Mouse (Mus musculus) cerebellum, adult 2 months (tissue): ENCODE measurements around the gene Stbd1. TPM values are rescaled to one million over a fixed set of nuclear protein-coding genes. Genes with fewer than 3 reads are reported as not detected.
A peak's percentile ranks its signal among the peaks of the same experiment; 100 is the strongest.

Experiments used
- DNase-seq, 2 experiments: peaks; one replicate each; pipeline ENCODE4 v3.0.0; 2021
- H3K27ac ChIP-seq: fragments of 200-500 bp; 2 replicates; pipeline ENCODE4 v1.5.1; 2012; ENCODE audit warnings: low read length, control low read depth, inconsistent platforms; ENCODE audit not compliant: insufficient read depth
- H3K27me3 ChIP-seq: fragments of 200-500 bp; 2 replicates; pipeline ENCODE4 v1.6.1; 2012; ENCODE audit warnings: inconsistent platforms, mild to moderate bottlenecking, low read length, moderate library complexity; ENCODE audit not compliant: control insufficient read depth, insufficient read depth
- H3K4me1 ChIP-seq: fragments of 200-500 bp; 2 replicates; pipeline ENCODE4 v1.6.1; 2011; ENCODE audit warnings: low read length; ENCODE audit not compliant: control insufficient read depth, insufficient read depth
- H3K4me3 ChIP-seq: fragments of 200-500 bp; replicated peaks from 2 replicates; pipeline ENCODE3; 2011; ENCODE audit warnings: mild to moderate bottlenecking, low read depth, low read length, control low read depth; ENCODE audit not compliant: insufficient read depth
- CTCF ChIP-seq: fragments of 200-500 bp; IDR thresholded peaks from 2 replicates; pipeline ENCODE4 v1.5.1; 2011; ENCODE audit warnings: low read depth, mild to moderate bottlenecking, control low read depth, low read length, moderate library complexity, borderline replicate concordance; ENCODE audit not compliant: insufficient read depth
- POLR2A ChIP-seq: fragments of 200-500 bp; IDR thresholded peaks from 2 replicates; pipeline ENCODE4 v1.6.1; 2011; ENCODE audit warnings: low read length, control low read depth, borderline replicate concordance; ENCODE audit not compliant: insufficient read depth
- WGBS: fragments of 180-500 bp; shearing (Covaris S2); methylation state at CpG from one replicate; pipeline ENCODE4 v1.1.7; 2018; 5-methylcytosine and 5-hydroxymethylcytosine counted together
- polyA plus RNA-seq: library from polyadenylated mRNA; depleted of rRNA; stranded (reverse); fragments of >200 nt; gene quantifications from 2 replicates; pipeline ENCODE4 v1.2.3, GENCODE M21; 2012

Gene Stbd1
- polyA plus RNA-seq, 1 experiment, result 0.95 TPM

GRCm38 (mm10) chr5:92562002-92562401 is 40.8 kb upstream of the Stbd1 start:
- DNase-seq, result no peak
- 70% methylated on average over 13 of the region's 13 CpGs for WGBS
- Histone ChIP-seq H3K27me3 (no peaks in the 10 kb centered on the region), H3K4me3 (no peak overlapping the region), H3K27ac (no peak overlapping the region), H3K4me1 (no peaks in the 10 kb centered on the region)
- TF ChIP-seq CTCF (no peak), POLR2A (no peak)

DNA sequence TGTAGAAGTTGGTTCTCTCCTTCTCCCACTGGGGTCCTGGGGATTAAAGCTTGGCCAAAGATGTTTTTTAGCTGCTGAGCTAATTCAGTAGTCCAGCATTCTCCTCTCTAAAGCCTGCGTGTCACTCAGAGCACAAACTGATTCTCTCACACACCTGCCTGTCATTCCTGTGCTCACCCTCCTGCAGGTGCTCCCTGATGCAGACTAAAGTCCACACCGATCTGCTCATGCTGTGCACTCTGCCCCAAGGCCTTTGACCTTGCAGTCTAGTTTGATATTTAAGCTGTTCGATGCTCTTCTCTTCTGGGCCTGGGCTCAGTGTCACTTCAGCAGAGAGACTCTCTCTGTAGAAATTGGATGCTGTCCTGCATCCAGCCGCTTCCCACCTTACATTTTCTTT is 31.6 kb upstream of the Stbd1 start:
- no peak overlapping the region for H3K4me3 ChIP-seq
- 88% methylated on average over 4 of the region's 4 CpGs for WGBS
- TF ChIP-seq POLR2A, result no peak
- no peak for TF ChIP-seq CTCF
- no peak for DNase-seq
- H3K4me1 ChIP-seq, result no peaks in the 10 kb centered on the region
- no peaks in the 10 kb centered on the region for H3K27me3 ChIP-seq
- no peak overlapping the region for H3K27ac ChIP-seq

GRCm38 (mm10) chr5:92579559-92579958 is 23.3 kb upstream of the Stbd1 start:
- no peak for DNase-seq
- no peak overlapping the region for H3K27ac ChIP-seq
- WGBS, result 90% methylated on average over 14 of the region's 14 CpGs

DNA sequence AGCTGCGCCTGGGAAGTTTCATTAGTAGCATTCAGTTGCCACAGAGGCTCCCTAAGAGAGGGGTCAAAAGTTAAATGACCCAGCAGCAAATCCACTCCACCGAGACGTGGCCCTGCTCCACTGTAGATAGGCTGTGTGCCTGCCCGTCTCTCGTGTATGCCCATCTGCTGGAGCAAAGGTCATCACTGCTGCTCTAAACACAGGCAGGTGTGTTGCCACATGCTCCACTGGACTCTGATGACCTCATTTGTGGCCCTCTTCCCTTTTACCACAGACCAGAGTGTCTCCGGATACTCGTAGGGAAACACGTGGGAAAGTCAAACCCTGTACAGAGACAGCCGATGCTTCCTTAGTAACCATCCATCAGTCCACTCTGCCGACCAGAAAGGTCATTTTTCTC is 16.9 kb upstream of the Stbd1 start:
- 56% methylated on average over 10 of the region's 10 CpGs for WGBS
- no peak overlapping the region for H3K27ac ChIP-seq
- no peak for DNase-seq
- no peaks in the 10 kb centered on the region for H3K4me1 ChIP-seq
- TF ChIP-seq CTCF, result no peak
- TF ChIP-seq POLR2A, result no peak
- H3K4me3 ChIP-seq, result no peak overlapping the region
- H3K27me3 ChIP-seq, result no peaks in the 10 kb centered on the region

More at GRCm38 (mm10) chr5:92579559-92579958, 23.3 kb upstream of the Stbd1 start:
- TF ChIP-seq CTCF (no peak), POLR2A (no peak)
- H3K4me3 ChIP-seq, result no peak overlapping the region
- H3K27me3 ChIP-seq, result no peaks in the 10 kb centered on the region
- no peaks in the 10 kb centered on the region for H3K4me1 ChIP-seq

GRCm38 (mm10) chr5:92595026-92595425 is 7.8 kb upstream of the Stbd1 start:
- H3K4me1 ChIP-seq, result no peaks in the 10 kb centered on the region
- no peak overlapping the region for H3K27ac ChIP-seq
- TF ChIP-seq CTCF, result no peak
- TF ChIP-seq POLR2A, result no peak
- DNase-seq, result no peak
- H3K4me3 ChIP-seq, result no peak overlapping the region
- H3K27me3 ChIP-seq, result no peaks in the 10 kb centered on the region
- 86% methylated on average over 5 of the region's 5 CpGs for WGBS

DNA sequence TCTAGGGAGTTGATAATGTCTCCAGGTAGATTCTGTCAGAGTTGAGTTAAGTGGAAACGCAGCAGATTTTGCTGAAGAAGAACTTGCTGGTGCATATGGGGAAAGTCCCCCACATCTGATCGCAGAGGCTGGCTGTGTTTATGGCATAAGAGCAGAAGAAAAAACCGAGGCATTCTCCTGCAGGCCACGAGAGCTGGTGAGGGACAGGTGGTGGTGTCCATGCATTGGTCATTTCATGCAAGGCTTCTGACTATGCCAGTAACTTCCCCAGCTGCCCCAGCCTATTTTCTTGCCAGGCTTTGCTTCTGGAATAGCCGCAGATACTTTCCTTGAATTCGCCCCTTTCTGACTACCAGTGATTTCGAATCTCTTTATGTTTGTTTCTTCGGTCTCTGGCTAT is 6.0 kb upstream of the Stbd1 start:
- no peak for DNase-seq
- TF ChIP-seq POLR2A (no peak), CTCF (no peak)
- 83% methylated on average over 8 of the region's 8 CpGs for WGBS
- Histone ChIP-seq H3K27ac (no peak overlapping the region), H3K27me3 (no peaks in the 10 kb centered on the region), H3K4me1 (no peaks in the 10 kb centered on the region), H3K4me3 (no peak overlapping the region)

GRCm38 (mm10) chr5:92599030-92599429 is 3.8 kb upstream of the Stbd1 start:
- Histone ChIP-seq H3K4me1 (no peaks in the 10 kb centered on the region), H3K27me3 (peaks cover 3% of the 10 kb centered on the region; the same call in 1 of the 2 replicates), H3K27ac (no peak overlapping the region), H3K4me3 (no peak overlapping the region)
- no peak for TF ChIP-seq CTCF
- no peak for TF ChIP-seq POLR2A
- 65% methylated on average over 10 of the region's 10 CpGs for WGBS
- peak; percentile 11 to 18 for DNase-seq

GRCm38 (mm10) chr5:92604452-92605247 is 1.8 kb downstream of the Stbd1 start:
- DNase-seq, result no peak
- H3K4me1 ChIP-seq, result no peaks in the 10 kb centered on the region; the same call in 1 of the 2 replicates
- peaks cover 3% of the 10 kb centered on the region; the same call in 1 of the 2 replicates for H3K27me3 ChIP-seq
- WGBS, result 8% methylated on average over 10 of the region's 10 CpGs
- H3K4me3 ChIP-seq, result no peak overlapping the region
- no peak for TF ChIP-seq POLR2A
- TF ChIP-seq CTCF, result no peak
- no peak overlapping the region for H3K27ac ChIP-seq
